ENCODE assay signal across 18 mouse cellular contexts in genomic region chrX:162748696-162749420, GRCm38 (mm10). TPM values are rescaled to one million over a fixed set of nuclear protein-coding genes. Genes with fewer than 3 reads are reported as not detected.
DNase-seq lines count a peak whose midpoint lies in the region; ATAC-seq lines count a peak whose summit lies in the region.
"Had no signal": no experiment of that assay in that cellular context is flagged by ENCODE, and none has a peak within 500 bp of the region (broad histone marks: within the 10 kb centered on the region; RNA-seq: fewer than 3 reads in every experiment).

No protein-coding gene starts in this region.

- peak; percentile 27 for DNase-seq in embryo, embryonic 10 days (ENCODE audit: low spot score)
- no peak for DNase-seq in embryo, embryonic 11 days
- no peak for DNase-seq in heart, postnatal 25 days (ENCODE audit: low spot score)
- DNase-seq in midbrain, embryonic 11.5 days (ENCODE audit: low spot score, missing footprints) = peak; percentile 61
- DNase-seq in midbrain, embryonic 14.5 days = no peak
- DNase-seq in testis, postnatal 14 days (ENCODE audit: low spot score) = peak; percentile 32
- DNase-seq in thymus, adult 18-20 months = no peak
- DNase-seq: adrenal gland, adult 2 months; cerebellum, postnatal 10 days; kidney, adult 18-20 months; kidney, postnatal 36 days; spleen, adult 18-20 months; thymus, postnatal 4 days had no signal

- 32% methylated on average over 9 of the region's 9 CpGs for WGBS in heart, embryonic 16.5 days
- 58% methylated on average over 9 of the region's 9 CpGs for WGBS in midbrain, embryonic 11.5 days
- WGBS in midbrain, embryonic 14.5 days = 59% methylated on average over 9 of the region's 9 CpGs

- H3K36me3 ChIP-seq in heart, embryonic 16.5 days (ENCODE audit: control insufficient read depth, insufficient read depth) = no peaks in the 10 kb centered on the region
- H3K36me3 ChIP-seq in midbrain, embryonic 11.5 days (ENCODE audit: control insufficient read depth, insufficient read depth, low read length) = no peaks in the 10 kb centered on the region
- no peaks in the 10 kb centered on the region for H3K36me3 ChIP-seq in midbrain, embryonic 14.5 days (ENCODE audit: control insufficient read depth, insufficient read depth, low read length)
- H3K36me3 ChIP-seq: embryonic facial prominence, embryonic 10.5 days; neural tube, embryonic 12.5 days had no signal

- no peak overlapping the region for H3K4me2 ChIP-seq in heart, embryonic 16.5 days (ENCODE audit: low read depth, low read length)
- H3K4me2 ChIP-seq in midbrain, embryonic 11.5 days = no peak overlapping the region
- H3K4me2 ChIP-seq in midbrain, embryonic 14.5 days (ENCODE audit: low read length) = no peak overlapping the region
- H3K4me2 ChIP-seq: forebrain, embryonic 13.5 days; hindbrain, embryonic 14.5 days; neural tube, embryonic 12.5 days had no signal

- ATAC-seq in heart, embryonic 16.5 days (replicated peaks; ENCODE audit: extremely low read depth, insufficient read depth, low FRiP score) = peak; percentile 45; the same call in 1 of the 2 replicates
- no peak for ATAC-seq in midbrain, embryonic 11.5 days (ENCODE audit: low FRiP score)
- ATAC-seq in midbrain, embryonic 14.5 days (ENCODE audit: low FRiP score, low TSS enrichment) = no peak
- ATAC-seq: forebrain, embryonic 13.5 days had no signal

- intact Hi-C loops in heart, postnatal 25 days (cut with DNase I) = no loop called here

- no peaks in the 10 kb centered on the region for H3K4me1 ChIP-seq in heart, embryonic 16.5 days (ENCODE audit: control insufficient read depth, insufficient read depth, low read length)
- H3K4me1 ChIP-seq in midbrain, embryonic 11.5 days (ENCODE audit: control insufficient read depth, insufficient read depth, low read length) = no peaks in the 10 kb centered on the region
- H3K4me1 ChIP-seq in midbrain, embryonic 14.5 days (ENCODE audit: control insufficient read depth, insufficient read depth, low read length) = no peaks in the 10 kb centered on the region
- H3K4me1 ChIP-seq: forebrain, embryonic 13.5 days; neural tube, embryonic 12.5 days had no signal

- no peak overlapping the region for H3K9ac ChIP-seq in heart, embryonic 16.5 days (ENCODE audit: low read length)
- no peak overlapping the region for H3K9ac ChIP-seq in midbrain, embryonic 11.5 days (ENCODE audit: low read length)
- H3K9ac ChIP-seq in midbrain, embryonic 14.5 days (replicated peaks; ENCODE audit: low read length) = no peak overlapping the region
- H3K9ac ChIP-seq: forebrain, embryonic 13.5 days; hindbrain, embryonic 14.5 days; neural tube, embryonic 12.5 days had no signal

- peak overlapping the region; percentile 40 for H3K27ac ChIP-seq in heart, embryonic 16.5 days (ENCODE audit: low read length)
- H3K27ac ChIP-seq in midbrain, embryonic 11.5 days (ENCODE audit: low read depth, low read length) = no peak overlapping the region
- H3K27ac ChIP-seq in midbrain, embryonic 14.5 days (replicated peaks; ENCODE audit: low read depth, low read length) = no peak overlapping the region
- H3K27ac ChIP-seq: embryonic facial prominence, embryonic 10.5 days; forebrain, embryonic 13.5 days; hindbrain, embryonic 14.5 days; neural tube, embryonic 12.5 days had no signal

- H3K4me3 ChIP-seq in heart, embryonic 16.5 days (ENCODE audit: low read length) = no peak overlapping the region
- no peak overlapping the region for H3K4me3 ChIP-seq in midbrain, embryonic 11.5 days (ENCODE audit: low read depth, low read length)
- H3K4me3 ChIP-seq in midbrain, embryonic 14.5 days (replicated peaks; ENCODE audit: low read depth, low read length) = no peak overlapping the region
- H3K4me3 ChIP-seq: embryonic facial prominence, embryonic 10.5 days; forebrain, embryonic 13.5 days; neural tube, embryonic 12.5 days had no signal

- no peaks in the 10 kb centered on the region for H3K9me3 ChIP-seq in heart, embryonic 16.5 days (replicated peaks; ENCODE audit: control insufficient read depth, low read length)
- H3K9me3 ChIP-seq in midbrain, embryonic 11.5 days (ENCODE audit: control insufficient read depth, low read length) = no peaks in the 10 kb centered on the region
- H3K9me3 ChIP-seq in midbrain, embryonic 14.5 days (ENCODE audit: control insufficient read depth, low read length) = no peaks in the 10 kb centered on the region
- H3K9me3 ChIP-seq: embryonic facial prominence, embryonic 10.5 days; forebrain, embryonic 13.5 days; neural tube, embryonic 12.5 days had no signal

- no peaks in the 10 kb centered on the region for H3K27me3 ChIP-seq in heart, embryonic 16.5 days (ENCODE audit: control insufficient read depth, insufficient read depth, low read length)
- 0 out of 2 replicates have a peak, but pooled peaks cover 3% of the 10 kb centered on the region for H3K27me3 ChIP-seq in midbrain, embryonic 11.5 days (ENCODE audit: control insufficient read depth, insufficient read depth, low read length)
- no peaks in the 10 kb centered on the region for H3K27me3 ChIP-seq in midbrain, embryonic 14.5 days (ENCODE audit: control insufficient read depth, insufficient read depth, low read length)
- H3K27me3 ChIP-seq: neural tube, embryonic 12.5 days had no signal

RNA-seq across cellular contexts. Expression of gene Rbbp7, which starts 11.3 kb away (rescaled TPM):
- polyA plus RNA-seq in heart, embryonic 16.5 days (2015; fragmentation: Nextera tagmentation; extraction: Ambion mirVana) = 447 and 497 TPM in 2 replicates
- 100 to 1,000 TPM; 154 to 168 TPM for total RNA-seq in heart, postnatal 25 days (2021)
- 345 and 352 TPM in 2 replicates for polyA plus RNA-seq in midbrain, embryonic 11.5 days (2014; fragmentation: Nextera tagmentation; extraction: Ambion mirVana)
- polyA plus RNA-seq in midbrain, embryonic 14.5 days (2014; fragmentation: Nextera tagmentation; extraction: Ambion mirVana) = 192 and 214 TPM in 2 replicates

Comparison
In these comparisons a context has a peak if more than half of its experiments do, and no peak if none do; other contexts are left out.
1. DNase-seq: peak in embryo, embryonic 10 days (single experiment), midbrain, embryonic 11.5 days (single experiment) and testis, postnatal 14 days (single experiment); none in embryo, embryonic 11 days (single experiment), heart, postnatal 25 days (single experiment), midbrain, embryonic 14.5 days (single experiment) and thymus, adult 18-20 months (0 of 2).